Mouse (Mus musculus): Measurements from ENCODE around the gene Cyp4f39.

- no peak for TF ChIP-seq CTCF (IDR thresholded peaks at IDR 0.05; ENCODE audit: extremely low read depth, insufficient read depth, low read length)
- TF ChIP-seq POLR2A (IDR thresholded peaks at IDR 0.05; ENCODE audit: extremely low read depth, insufficient read depth, low read length) = no peak
Observed at GRCm38 (mm10) chr17:32477204-32477603, 24.7 kb downstream of the Cyp4f39 start.

Data from cortical plate, adult 2 months (tissue).